Mouse (Mus musculus) embryo, embryonic 11 days (tissue): ENCODE results near the gene Jakmip3.

Experiments
- DNase-seq: peaks from one replicate; pipeline ENCODE4 v3.0.0-alpha.2; 2015

Gene Jakmip3

DNA sequence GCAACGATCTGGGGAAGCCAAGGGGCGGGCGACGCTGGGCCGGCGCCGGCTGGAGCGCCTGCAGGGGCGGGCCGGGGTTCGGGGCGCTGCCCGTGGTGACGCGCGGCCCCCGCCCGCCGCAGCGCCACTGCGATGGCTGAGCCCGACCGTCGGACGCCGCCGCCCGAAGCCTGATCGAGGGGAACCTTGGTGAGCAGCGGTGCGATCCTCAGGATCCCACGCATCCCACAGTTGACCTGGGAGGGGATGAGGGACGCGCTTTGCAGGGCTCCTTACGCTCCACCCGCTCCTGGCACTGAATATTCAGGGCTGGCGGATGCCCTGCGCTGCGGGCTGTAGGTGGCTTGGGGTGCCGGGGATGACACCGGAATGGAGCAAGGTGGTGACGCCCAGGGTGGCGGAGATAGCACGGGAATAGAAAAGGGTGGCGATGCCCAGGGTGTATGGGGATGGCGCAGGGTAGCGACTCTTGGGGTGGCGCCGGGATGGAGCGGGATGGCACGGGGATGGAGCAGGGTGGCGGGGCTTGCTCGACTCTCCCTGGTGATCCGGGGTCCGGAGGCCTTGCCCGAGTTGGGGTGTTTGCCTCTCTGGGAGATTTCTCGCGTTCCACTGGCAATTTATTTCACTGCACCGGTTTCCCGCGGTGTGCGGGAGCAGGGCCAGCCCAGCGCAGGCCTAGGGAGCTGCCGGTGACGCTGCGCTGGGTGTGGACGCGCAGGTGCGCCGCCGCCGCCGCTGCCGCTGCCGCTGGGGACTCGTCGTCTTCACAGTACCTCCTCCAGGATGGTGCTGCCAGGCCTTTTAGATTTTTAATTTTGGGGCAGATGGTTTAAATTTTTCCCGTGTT, at the start of gene Jakmip3:
TSS of gene Jakmip3 (plus strand) at position 119 of the 850 bp plus-strand sequence.
- DNase-seq, result peak; percentile 33

DNA sequence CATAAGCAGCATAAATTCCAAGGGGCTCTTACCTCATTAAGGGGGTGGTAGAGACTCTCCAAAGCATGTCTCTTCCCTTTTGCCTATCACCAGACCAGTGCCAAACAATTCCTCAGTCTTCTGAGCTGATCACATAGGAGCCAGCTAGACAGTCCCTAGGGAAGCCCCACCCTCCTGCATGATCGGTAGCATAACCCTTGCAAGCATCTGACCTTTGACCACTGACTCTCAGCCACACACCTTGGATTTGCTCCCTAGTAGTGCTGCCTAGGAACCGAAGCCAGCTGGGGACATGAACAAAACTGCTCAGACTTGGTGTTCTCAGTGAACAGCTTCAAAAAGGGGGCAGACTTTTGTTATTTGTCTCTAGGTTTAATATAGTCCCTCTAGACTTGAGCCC, 42.4 kb upstream of the Jakmip3 start:
- no peak for DNase-seq

DNA sequence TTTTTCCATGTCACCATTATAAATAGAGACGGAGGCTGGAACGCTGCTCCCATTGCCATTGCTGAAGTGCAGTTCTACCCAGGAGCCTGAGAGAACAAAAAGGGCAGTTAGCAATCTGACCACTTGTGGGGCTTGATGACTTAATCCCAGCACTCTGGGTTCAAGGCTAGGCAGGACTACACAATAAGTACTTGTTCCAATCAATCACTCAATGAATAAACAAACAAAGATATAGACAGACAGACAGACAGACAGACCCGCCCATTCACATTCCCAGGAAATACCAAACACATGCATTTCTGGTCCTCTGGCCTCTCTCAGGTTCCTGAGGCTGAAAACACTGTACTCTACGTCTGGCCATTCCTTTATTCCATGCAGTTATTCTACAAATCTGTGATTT, 41.8 kb upstream of the Jakmip3 start:
- DNase-seq, result no peak

DNA sequence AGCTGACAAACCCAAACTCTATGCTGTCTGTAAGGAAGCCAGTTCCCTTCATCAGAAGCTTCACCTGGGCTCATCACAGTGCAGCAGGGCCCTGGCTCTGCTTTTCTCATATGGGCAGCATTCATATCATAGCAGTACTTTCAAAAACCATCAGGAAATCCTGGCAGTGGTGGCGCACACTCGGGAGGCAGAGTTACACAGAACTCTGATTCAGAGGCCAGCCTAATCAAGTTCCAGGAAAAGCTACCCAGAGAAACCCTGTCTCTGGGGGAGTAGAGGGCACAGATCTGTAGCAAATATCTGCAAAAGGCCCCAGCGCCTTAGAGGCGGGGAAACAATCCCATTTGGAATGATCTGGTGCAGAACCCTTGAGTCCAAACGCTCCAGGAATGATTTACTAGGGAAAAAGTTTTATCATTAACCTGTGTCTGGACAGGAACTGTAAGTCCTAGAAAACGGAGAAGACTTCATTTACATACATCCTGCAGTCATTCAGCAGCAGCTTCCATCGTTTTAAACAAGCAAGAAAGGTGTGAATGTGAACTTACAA, 36.6 kb upstream of the Jakmip3 start:
- no peak for DNase-seq

DNA sequence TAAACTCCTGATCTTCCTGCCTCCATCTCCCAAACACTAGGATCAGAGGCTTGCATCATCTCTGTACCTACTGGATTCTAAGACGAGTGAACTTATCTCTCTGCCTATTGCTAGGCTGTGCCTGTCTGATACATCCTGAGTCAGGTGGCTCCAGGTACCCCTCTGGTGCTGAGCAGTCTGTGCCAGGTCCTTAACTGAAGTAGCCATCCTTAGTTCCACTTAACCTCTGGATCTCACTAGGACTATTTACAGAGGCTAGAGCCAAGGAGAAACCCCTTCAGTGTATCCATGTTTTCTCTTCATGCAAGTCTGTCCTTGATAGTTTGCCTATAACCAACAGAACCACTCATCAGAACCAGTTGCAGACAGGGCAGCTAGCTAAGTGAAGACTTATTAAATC, 34.1 kb upstream of the Jakmip3 start:
- no peak for DNase-seq

DNA sequence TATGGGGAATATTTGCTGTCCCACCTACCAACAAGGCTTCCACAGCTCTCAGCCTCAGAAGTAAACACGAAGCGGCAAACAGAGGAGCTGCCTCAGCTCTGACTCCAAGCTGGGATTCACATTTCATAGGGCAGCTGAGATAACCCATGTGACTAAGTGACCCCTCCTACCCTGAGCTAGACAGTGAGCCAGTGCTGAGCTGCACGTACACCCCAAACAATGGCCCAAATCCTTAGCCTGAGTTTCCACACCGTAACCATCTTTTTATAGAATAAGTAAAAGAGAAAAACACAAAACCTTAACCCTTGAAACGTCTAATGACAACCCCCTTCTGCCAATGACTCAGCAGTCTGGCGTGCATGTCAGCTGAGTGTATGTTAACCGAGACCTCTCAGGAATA, 33.5 kb upstream of the Jakmip3 start:
- DNase-seq, result peak; percentile 73

DNA sequence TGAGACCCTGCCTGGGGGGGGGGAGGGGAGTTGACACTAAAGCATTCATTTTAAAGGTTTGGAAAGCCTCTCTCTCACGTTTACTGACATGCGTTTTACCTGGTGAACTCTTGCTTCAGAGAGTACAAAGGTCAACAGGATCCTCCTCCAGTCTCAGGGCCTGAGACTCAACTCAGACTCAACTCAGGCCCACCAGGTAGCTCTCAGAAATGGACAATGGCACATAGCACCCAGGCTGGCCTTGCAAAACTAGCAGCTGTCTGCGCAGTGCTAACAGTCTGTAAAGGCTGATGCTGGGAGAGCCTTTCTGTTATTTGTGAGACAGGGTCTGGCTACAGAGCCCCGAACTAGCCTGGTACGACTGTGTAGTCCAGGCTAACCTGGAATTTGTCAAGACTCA, 32.6 kb upstream of the Jakmip3 start:
- peak; percentile 6 for DNase-seq

DNA sequence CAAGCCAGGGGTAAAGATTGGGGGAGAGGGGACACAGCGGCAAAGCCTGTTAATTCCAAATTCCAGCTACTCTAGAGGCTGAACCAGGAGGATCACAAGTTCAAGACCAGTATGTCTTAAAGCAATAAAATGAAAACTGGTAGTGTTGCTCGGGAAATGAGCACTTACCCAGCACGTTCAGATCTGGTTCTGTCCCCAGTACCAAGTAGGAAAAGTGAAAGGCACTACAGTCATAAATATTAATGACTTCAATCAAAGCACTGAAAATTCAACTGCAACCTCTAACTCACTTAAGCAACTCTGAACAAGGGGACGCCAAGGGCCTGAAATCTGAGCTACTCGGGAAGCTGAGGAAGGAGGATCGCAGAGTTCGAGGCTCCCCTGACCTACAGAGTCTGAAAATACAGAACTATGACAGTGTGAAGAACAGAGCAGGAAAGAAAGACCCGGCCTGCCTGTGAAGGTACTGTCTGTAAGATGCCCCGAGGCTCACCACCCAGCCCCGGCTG, 31.7 kb upstream of the Jakmip3 start:
- DNase-seq, result peak; percentile 45

DNA sequence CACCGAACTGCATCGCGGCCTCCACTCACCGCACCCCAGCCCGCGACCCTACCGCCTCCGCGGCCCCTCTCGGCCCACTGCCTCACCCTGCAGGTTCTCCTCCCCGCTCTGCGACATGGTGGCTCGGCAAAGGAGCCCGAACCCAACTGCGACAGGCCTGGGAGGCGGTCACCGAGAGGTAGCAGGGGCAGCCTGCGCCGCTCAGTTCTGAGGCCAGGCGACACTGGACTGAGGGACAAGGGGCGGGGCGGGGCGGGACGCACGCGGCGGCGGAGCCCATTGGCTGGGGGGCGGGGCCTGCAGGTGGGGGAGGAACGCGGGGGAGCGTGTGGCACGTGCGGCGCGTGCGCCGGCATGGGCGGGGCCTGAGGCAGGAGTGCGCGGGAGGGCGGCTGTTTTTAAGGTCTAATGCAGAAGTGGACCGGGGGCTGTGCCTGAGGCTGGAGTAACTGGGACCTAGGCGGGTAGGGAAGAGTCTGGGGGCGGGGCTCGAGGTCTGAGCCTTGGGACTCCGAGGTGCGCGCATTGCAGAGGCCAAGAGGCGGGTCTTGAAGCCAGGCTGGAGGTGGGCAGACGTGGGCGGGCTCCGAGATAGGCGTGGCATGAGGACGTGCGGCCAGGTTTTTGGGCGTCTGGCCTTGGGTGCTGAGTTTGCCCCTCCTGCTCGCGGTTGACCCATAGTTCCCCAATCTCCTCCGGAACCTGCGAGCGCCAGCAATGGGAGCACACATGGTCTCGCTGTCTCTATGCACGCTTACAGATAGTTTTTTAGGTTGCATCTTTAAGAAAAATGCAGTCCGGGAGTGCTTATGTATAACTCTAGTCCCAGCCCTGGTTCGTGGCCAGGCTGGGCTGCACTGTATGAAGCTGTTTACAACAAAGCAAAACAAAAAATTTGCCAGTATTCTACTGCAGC, 31.0 kb upstream of the Jakmip3 start, which contains the start of gene Bnip3:
TSS of gene Bnip3 (minus strand) at position 243 of the 916 bp plus-strand sequence.
- peak; percentile 96 for DNase-seq

DNA sequence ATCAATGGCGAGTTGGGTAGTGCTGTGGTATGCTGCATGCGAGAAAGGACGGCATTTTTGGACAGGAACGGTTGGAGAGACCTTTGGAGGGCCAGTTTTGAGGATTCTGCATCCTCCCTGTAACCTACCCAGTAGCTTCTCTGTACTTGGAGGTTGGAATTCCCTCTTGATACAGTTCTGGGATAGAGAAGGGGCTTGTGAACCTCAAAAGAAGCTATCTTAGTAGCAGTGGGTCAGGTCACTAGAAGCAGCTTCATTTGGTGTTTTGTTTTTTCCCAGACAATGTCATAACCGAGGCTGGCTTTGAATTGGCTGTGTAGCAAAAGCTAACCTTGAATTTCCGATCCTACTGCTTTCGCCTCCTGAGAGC, 30.4 kb upstream of the Jakmip3 start:
- no peak for DNase-seq

DNA sequence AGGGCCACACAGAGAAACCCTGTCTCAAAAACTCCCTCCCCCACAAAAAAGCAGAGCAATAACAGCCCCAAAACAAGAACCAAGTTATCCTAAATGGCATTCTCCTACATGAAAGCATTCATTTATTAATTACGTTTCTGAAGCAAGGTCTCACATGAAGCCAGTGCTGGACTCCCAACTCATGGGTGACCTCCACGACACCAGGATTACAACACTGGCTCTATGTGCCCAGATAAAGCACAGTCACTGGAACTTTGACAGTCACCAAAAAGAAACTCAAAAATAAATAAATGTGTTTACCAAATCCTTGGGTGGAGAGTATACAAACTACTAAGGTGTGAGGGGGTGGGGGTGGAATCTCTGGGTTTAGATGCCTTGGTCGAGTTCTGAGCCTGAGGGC, 26.9 kb upstream of the Jakmip3 start:
- no peak for DNase-seq

DNA sequence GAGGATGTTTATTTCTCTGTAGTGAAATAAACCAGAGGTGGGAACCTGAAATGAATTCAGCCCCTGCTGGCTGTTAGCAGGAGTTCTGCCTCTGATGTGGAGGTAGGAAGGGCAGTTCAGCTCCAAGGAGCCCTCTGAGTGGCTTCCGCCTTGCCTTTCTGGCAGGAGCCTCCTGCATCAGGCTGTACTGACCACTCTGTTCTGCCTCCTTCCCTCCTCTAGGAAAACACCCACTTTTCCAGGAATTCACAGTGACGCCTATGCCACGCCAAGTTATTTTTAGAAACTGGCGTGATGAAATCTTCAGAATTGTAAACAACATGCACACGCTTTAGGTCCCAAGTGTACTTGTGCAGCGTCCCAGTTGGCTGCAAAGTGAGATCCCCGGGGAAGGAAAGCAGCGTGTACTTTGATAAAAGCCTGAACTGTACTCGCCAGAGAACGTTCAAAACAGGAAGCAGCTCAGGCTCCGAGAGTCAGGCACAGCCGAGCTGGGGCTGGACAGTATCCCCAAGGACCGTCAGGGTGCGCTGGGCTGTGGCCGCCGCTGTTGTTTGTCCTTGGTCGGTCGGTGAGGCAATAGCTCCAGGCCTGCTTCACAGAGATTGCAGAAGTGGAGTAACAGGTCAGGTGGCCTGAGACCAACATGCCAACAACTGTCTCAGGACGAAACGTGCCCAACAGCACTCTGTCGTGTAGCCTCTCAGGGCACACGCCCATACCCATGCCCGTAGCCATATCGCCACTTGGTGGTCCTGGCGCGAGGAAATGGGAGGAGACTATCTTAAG, 21.2 kb upstream of the Jakmip3 start:
- peak; percentile 52 for DNase-seq

DNA sequence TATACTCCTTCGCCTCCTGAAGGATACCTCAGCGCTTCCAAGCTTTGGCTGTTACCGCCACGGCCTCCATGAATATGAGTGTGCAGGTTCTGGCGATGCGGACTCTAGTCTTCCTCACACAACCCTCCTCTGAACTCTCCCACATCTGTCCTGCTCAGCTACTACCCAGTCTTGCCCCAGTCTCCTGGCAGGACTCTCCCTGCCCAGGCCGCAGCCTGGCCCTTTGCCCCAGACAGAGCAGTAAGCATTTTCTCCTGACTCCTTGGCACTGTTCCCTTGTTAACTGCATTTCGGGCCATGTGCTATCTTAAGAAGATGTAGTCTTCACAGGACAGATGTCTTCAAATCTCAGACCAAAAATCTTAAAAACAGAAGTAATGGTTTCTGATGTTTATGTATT, 18.9 kb upstream of the Jakmip3 start:
- no peak for DNase-seq

DNA sequence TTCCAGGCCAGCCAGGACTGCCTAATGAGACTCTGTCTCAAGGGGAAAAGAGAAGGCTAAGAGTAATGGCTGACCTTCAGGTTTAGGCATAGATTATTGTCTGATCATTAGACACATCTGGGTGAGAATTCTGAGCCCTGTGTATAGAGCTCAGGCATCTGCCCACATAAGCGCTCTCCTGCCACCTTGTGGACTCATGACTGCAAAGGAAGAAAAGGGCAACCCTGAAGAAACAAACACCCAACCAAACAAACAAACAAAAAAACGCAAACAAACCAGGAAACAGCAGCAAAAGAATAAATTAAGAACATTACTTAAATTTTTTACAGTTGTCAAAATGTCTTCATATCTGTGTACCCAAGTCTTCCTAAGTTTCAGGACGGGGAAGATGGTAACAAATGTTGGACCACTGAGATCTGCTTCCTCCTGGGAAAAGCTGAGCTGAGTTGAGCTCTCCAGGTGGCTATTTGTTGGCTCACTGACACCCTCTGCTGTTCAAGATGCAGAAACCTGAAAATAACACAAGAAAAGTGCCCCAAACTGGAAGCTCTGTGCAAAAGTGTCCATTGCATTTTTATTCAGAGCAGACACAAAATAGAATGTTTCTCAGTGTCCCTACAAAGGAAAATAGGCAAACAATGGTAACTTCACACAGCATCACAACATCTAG, 16.6 kb upstream of the Jakmip3 start:
- DNase-seq, result peak; percentile 65

DNA sequence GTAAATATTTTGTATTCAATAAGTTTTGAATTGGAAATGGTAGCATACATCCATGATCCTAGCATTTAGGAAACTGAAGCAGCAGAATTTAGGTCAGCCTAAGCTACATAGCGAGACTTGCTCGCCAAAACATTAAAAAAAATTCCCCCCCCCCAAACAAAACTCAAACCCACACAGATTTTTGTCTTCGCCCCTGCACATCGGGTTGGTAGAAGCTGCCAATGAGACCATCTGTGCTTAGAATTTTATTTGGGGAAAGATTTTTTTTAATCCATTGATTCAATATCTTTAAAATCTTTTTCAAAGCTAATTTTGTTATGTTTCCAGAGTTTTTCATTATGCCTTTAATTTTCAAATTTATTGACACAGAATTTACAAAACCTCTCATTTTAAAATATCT, 12.1 kb upstream of the Jakmip3 start:
- no peak for DNase-seq

DNA sequence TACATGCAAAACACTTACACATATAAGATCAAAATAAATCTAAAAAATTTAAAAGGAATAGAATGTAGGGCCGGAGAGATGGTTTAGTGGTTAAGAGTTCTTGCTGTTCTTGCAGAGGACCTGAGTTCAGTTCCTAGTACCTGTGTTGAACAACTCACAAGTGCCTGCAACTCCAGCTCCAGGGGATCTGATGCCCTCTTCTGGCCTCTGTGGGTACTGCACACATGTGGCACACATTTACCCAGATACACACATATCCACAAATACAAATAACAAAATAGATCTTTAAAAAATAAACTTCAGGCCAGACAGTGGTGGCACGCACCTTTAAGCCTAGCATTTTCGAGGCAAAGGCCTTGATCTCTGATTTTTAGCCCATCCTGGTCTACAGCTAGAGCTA, 6.0 kb upstream of the Jakmip3 start:
- no peak for DNase-seq

DNA sequence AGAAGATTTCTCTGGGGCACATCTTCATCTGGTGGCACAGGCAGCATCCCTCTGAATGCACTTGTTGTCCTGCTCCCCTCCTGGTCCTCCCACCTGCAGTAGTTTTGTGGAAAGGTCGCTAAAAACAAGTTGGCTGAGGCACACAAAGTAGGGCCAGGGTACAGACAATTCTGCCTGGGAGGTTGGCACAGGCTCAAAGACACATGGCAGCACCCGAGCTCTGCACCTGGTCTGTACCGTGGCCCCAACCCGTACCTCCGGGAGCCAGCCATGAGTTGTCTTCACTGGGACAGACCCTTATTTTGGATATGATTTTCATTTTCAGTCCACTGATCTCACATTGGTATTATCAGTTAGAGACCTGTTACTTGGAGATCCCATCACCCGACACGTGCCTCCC, 1.5 kb upstream of the Jakmip3 start:
- DNase-seq, result no peak

DNA sequence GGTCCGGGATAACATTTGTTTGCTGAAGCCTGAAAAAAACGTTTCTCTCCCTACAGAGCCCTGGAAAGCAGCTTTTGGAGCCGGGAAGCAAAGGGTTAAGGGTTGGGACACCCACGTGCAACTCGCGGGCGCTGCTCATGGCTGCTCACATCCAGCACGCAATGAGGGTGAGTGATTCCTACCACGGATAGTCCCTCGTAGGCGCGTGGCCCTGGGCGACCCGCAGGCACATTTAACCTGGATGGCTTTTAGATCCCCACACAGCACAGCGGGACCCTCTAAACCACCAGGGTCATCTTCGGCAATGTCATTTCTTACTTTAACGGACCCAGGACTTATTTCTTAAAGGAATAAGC, 296 bp upstream of the Jakmip3 start:
- peak; percentile 50 for DNase-seq

DNA sequence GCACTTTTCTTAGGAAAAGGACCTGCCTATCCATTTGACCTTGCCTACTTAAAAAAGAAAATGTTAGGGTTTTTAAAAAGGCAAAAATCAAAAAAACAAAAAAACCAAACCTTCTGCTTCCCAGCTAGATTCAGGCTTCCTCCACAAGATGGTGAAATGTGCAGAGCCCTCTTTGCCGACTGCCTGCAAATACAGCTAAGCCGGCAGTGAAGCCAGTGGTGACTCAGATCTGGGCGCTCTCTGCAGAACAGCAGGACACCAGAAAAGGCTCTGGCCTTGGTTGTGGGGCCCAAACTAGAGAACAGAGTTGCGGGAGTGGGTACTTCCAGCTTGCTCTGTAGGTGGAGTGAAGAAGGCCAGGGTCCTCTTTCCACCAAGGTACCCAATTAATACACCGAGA, 1.0 kb downstream of the Jakmip3 start:
- no peak for DNase-seq

DNA sequence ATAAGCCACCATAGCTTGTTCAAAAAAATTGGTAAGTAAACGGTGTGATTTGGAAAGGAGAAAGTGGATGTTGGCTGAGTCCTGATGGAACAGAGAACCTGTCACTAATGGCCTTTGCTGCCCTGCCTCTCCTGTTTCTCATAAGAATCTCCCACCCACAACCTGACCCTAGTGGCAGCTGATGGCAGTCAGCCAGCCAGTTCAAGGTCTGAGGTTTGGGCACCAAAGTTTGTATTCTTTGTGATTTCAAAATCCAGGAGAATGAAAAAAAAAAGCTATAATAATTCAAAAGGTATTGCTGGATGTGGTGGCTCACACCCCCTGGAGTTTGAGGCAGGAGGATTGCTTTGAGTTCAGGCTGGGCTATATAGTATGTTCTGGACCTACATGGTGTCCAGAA, 1.8 kb downstream of the Jakmip3 start:
- no peak for DNase-seq

DNA sequence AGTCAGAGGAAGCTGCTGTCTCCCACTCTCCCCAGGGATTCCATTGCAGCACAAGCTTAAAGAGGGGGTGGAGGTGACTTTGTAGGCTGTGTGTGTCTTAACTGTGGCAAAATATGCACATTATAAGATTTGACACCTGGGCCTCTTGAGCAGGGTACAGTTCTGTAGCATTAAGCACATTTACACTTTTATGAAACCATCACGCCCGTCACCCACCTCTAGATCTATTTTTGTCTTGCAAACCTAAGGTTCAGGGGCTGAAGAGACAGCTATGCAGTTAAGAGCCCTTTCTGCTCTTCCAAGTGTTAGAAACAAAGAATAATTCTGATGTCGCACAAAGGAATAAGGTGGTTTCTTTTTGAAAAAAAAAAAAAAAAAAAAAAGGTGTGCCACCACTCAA, 5.1 kb downstream of the Jakmip3 start:
- DNase-seq, result no peak

DNA sequence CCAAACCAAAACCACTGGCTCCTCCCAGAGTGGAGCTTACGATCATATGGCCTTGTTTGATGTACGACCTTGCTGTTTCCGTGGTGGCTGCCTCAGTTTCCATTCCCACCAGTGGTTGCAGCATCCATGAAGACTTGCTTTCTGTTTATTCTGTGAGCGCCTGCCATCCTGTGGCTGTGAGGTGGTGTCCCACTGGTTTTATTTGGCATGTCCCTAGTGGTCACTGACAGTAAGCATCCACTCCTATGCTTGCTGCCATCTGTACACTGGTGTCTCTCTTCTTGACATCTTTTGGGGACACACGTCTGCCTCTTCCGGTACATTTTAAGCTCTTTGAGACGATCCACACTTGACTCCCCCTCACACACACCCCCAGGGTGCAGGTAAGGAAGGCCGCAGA, 7.2 kb downstream of the Jakmip3 start:
- no peak for DNase-seq
